Mouse (Mus musculus) liver, adult 2 months (tissue): ENCODE data around the gene Zbtb14.

Source experiments
- CTCF ChIP-seq: fragments of 200-500 bp; IDR thresholded peaks from 2 replicates; pipeline ENCODE4 v1.5.1; 2011; ENCODE audit warnings: low read depth, low read length, control low read depth
- POLR2A ChIP-seq: fragments of 200-500 bp; IDR thresholded peaks from 2 replicates; pipeline ENCODE4 v1.6.1; 2011; ENCODE audit warnings: low read length, control low read depth; ENCODE audit not compliant: insufficient read depth; ENCODE audit errors: extremely low read depth

GRCm38 (mm10) chr17:69397163-69397562 lies 14.3 kb downstream of the Zbtb14 start:
- TF ChIP-seq POLR2A: no peak
- no peak for TF ChIP-seq CTCF
